Mouse (Mus musculus) MEL-GATA-1-ER (cell line): ENCODE data around the gene Zkscan1.

ENCODE experiments used
- DNase-seq: peaks from one replicate; pipeline ENCODE4 v3.0.0-alpha.2; 2012; ENCODE audit warnings: low read depth; ENCODE audit errors: extremely low read depth

Gene Zkscan1

GRCm38 (mm10) chr5:138117199-138118015 lies 32.5 kb downstream of the Zkscan1 start:
- DNase-seq = no peak

- no peak for DNase-seq
These were observed 33.2 kb downstream of the Zkscan1 start for GRCm38 (mm10) chr5:138118041-138118440.

- DNase-seq = no peak
These were observed 47.7 kb downstream of the Zkscan1 start for GRCm38 (mm10) chr5:138132425-138133064.

GRCm38 (mm10) chr5:138137257-138137656 lies 52.4 kb downstream of the Zkscan1 start:
- DNase-seq = peak; percentile 38

GRCm38 (mm10) chr5:138137935-138138549 lies 53.2 kb downstream of the Zkscan1 start:
- peak; percentile 63 for DNase-seq

- no peak for DNase-seq
These were observed 53.7 kb downstream of the Zkscan1 start for GRCm38 (mm10) chr5:138138585-138138984.

- DNase-seq = no peak
These were observed 69.5 kb downstream of the Zkscan1 start for GRCm38 (mm10) chr5:138154390-138154789.

GRCm38 (mm10) chr5:138155443-138155976 lies 70.6 kb downstream of the Zkscan1 start, which contains the start of gene Zfp113:
Zfp113 (minus strand) TSS chr5:138155744.
- DNase-seq = peak; percentile 97
